Mouse (Mus musculus) embryonic facial prominence, embryonic 12.5 days (tissue): ENCODE results near the gene Btbd17. TPM values are rescaled to one million over a fixed set of nuclear protein-coding genes. Genes with fewer than 3 reads are reported as not detected.

Experiments used
- ATAC-seq: fragments of 200-750 bp; cut with Nextera tagmentation; 2 replicates; pipeline ENCODE4 v1.8.0; 2017; ENCODE audit not compliant: insufficient number of reproducible peaks, insufficient read depth, low FRiP score, low TSS enrichment
- H3K27ac ChIP-seq: fragments of 300-500 bp; sonication (generic); 2 replicates; pipeline ENCODE4 v1.5.1; 2016; ENCODE audit warnings: mild to moderate bottlenecking
- H3K27me3 ChIP-seq: fragments of 300-500 bp; sonication (generic); 2 replicates; pipeline ENCODE4 v1.6.1; 2016; ENCODE audit warnings: mild to moderate bottlenecking, moderate library complexity
- H3K36me3 ChIP-seq: fragments of 300-500 bp; sonication (generic); 2 replicates; pipeline ENCODE4 v1.6.1; 2016; ENCODE audit warnings: mild to moderate bottlenecking
- H3K4me1 ChIP-seq: fragments of 300-500 bp; sonication (generic); 2 replicates; pipeline ENCODE4 v1.6.1; 2016
- H3K4me2 ChIP-seq: fragments of 300-500 bp; sonication (generic); replicated peaks from 2 replicates; pipeline ENCODE4 v1.6.1; 2016; ENCODE audit warnings: mild to moderate bottlenecking, moderate library complexity
- H3K4me3 ChIP-seq: fragments of 300-500 bp; sonication (generic); 2 replicates; pipeline ENCODE4 v1.5.1; 2016; ENCODE audit warnings: mild to moderate bottlenecking
- H3K9ac ChIP-seq: fragments of 300-500 bp; sonication (generic); 2 replicates; pipeline ENCODE4 v1.6.1; 2016; ENCODE audit warnings: mild to moderate bottlenecking, moderate library complexity
- H3K9me3 ChIP-seq: fragments of 300-500 bp; sonication (generic); 2 replicates; pipeline ENCODE4 v1.6.1; 2016; ENCODE audit warnings: mild to moderate bottlenecking, moderate library complexity
- WGBS: fragments of 180-500 bp; shearing (Covaris S2); methylation state at CpG from one replicate; pipeline ENCODE4 v1.1.7; 2016; 5-methylcytosine and 5-hydroxymethylcytosine counted together
- polyA plus RNA-seq: library from polyadenylated mRNA; unstranded; fragments of >200 nt; fragmentation: Nextera tagmentation; extraction: Ambion mirVana; gene quantifications from 2 replicates; pipeline ENCODE4 v1.2.1, GENCODE M21; 2016

Gene Btbd17
- polyA plus RNA-seq, result 7.6 and 8.7 TPM in 2 replicates

DNA sequence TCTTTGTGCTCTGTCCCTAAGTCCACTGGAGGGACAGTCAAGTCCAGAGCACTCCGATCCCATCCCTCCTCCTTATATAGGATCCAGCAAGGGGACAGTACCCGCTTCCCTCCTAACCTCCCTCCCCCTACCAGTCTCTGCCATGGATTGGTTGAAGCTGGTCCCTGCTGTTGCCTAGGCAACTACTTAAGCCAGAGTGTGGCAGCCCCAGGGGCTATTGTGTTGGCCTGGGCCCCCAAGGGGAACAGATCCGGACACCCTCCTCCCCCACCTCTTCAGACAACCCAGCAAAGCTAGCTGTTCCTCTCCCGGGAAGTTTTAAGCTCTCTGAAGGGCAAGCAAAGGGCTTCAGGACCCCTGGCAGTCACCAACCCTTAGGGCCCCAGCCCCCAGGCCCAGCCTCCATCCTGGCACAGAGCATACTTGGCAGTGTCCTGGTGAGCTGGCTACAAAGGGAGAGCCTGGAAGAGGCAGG lies at the start of gene Btbd17:
Btbd17 (minus strand) TSS at position 98 of the 475 bp plus-strand sequence.
- Histone ChIP-seq H3K27me3 (peaks cover 41% of the 10 kb centered on the region), H3K9me3 (no peaks in the 10 kb centered on the region), H3K4me3 (peak within 1 kb of the TSS; percentile 32), H3K36me3 (no peaks in the 10 kb centered on the region), H3K27ac (peak within 1 kb of the TSS; percentile 73), H3K4me1 (peaks cover 30% of the 10 kb centered on the region), H3K4me2 (peak within 1 kb of the TSS; percentile 52), H3K9ac (peak within 1 kb of the TSS; percentile 11; the same call in 1 of the 2 replicates)
- peak; percentile 42 for ATAC-seq
- WGBS, result 4% methylated on average over 4 of the region's 4 CpGs

DNA sequence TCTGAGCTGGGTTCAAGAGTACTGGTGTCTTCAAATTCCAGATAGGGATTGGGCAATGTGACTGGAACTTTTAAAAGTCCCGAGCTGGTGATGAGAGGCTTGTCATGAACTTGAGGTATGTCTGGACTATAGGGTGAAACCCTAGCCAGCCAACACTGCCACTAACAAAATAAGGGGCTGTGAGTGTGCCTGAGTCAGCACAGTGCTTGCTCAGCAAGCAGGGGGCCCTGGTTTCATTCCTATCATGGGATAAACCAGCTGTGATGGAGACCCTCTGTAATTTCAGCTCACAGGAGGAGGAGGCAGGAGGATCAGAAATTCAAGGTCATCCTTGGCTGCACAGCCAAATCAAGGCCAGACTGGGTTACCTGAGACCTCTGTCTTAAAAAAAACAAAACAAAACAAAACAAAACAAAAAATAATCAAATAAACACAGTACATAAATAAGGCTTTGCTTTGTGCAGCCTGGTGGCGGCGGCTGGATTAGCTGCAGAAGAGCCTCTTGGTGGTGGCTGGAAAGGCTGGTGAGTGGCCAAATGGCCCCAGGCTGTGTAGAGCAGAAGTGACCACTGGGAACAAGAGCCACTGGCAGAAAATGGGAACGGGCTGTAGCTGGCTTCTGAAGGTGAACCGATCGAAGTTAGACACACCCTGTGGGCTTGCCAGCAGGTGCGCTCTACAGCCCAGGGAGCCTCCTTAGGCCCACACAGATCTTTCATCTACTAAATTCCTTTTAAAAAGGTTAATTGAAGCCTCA lies 48.9 kb upstream of the Btbd17 start:
- no peak for ATAC-seq
- Histone ChIP-seq H3K9me3 (no peaks in the 10 kb centered on the region), H3K4me2 (peak overlapping the region; percentile 14), H3K27me3 (no peaks in the 10 kb centered on the region), H3K27ac (peak overlapping the region; percentile 86), H3K4me3 (no peak overlapping the region), H3K9ac (peak overlapping the region; percentile 42; the same call in 1 of the 2 replicates), H3K4me1 (peaks cover 24% of the 10 kb centered on the region), H3K36me3 (no peaks in the 10 kb centered on the region)
- WGBS, result 58% methylated on average over 7 of the region's 7 CpGs

DNA sequence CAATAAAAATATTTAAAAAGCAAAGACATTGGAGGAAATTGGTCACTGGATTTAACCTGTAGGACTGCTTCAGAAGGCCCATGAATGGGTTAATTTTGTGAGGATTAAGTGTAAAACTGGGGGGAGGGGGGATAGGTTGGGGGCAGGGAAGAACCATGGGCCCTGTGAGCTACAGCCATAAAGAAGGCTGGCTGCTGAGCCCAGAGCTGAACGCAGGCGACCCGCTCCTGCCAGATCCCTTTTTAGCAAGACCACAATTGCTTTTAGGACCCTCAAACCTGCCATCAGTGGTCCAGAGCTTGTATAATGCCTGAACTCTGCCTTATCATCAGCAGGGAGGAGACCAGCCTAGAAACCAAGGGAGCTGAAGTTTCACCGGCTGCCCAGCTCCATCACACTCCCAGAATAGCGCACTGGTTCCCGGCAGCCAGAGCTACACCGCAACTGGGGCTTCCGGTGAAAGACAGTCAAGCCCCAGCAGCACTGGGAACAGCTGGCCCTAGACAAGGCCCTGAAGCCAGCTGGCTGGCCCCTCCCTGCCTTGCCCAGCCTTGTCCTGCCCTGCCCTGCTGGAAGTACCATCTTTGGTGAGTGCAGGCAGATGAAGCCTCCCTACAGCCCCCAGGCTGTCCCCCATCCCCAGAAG lies 48.2 kb upstream of the Btbd17 start:
- WGBS, result 3% methylated on average over 8 of the region's 8 CpGs
- Histone ChIP-seq H3K9ac (peak overlapping the region; percentile 42), H3K27ac (peak overlapping the region; percentile 86), H3K27me3 (no peaks in the 10 kb centered on the region), H3K4me2 (peak overlapping the region; percentile 14), H3K4me1 (peaks cover 18% of the 10 kb centered on the region), H3K4me3 (no peak overlapping the region), H3K36me3 (no peaks in the 10 kb centered on the region), H3K9me3 (no peaks in the 10 kb centered on the region)
- peak; percentile 85 for ATAC-seq

DNA sequence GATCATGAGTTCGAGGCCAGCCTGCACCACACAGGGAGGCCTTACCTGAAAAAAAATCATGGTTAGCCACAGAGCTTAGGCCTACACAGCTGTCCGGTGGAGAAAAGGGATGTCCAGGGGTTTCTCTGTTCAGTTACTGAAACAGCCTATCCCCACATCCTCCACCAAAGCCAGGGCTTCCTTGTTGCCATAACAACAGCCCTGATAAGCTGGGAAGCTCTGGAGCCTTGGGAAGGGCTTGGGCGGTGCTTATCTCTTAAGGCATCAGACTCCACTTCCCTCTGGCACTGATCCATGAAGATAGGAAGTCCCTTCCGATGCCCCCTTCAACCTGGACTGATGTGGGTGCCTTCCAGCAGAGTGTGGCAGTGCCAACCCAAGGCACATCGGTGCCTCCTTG lies 37.4 kb upstream of the Btbd17 start:
- Histone ChIP-seq H3K27me3 (no peaks in the 10 kb centered on the region), H3K27ac (no peak overlapping the region), H3K9ac (no peak overlapping the region), H3K4me1 (peaks cover 25% of the 10 kb centered on the region), H3K36me3 (no peaks in the 10 kb centered on the region), H3K9me3 (no peaks in the 10 kb centered on the region), H3K4me2 (no peak overlapping the region), H3K4me3 (no peak overlapping the region)
- no peak for ATAC-seq
- WGBS, result 64% methylated on average over 5 of the region's 5 CpGs

DNA sequence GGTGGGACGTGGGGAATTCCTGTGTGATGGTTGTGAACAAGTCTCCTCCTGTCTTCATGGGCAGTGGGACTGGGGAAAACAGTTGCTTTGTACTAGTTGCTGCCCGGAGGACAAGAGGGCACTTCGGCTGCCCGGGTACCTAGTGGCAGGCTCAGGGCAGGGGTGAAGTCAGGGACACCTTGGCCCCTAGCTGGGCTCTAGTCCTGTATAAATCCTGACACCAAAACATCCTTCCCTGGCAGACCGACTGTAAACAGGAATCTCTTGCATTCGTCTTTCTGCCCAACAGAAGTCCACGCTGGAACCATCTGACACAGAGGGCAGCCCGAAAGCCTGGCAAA lies 34.7 kb upstream of the Btbd17 start:
- 9% methylated on average over 8 of the region's 8 CpGs for WGBS
- Histone ChIP-seq H3K4me1 (peaks cover 20% of the 10 kb centered on the region), H3K4me2 (peak overlapping the region; percentile 52), H3K4me3 (peak overlapping the region; percentile 23; the same call in 1 of the 2 replicates), H3K9ac (0 out of 2 replicates have a peak overlapping the region, but pooled peaks have one; percentile 49), H3K27ac (peak overlapping the region; percentile 94), H3K27me3 (no peaks in the 10 kb centered on the region), H3K9me3 (no peaks in the 10 kb centered on the region), H3K36me3 (no peaks in the 10 kb centered on the region)
- ATAC-seq, result no peak

DNA sequence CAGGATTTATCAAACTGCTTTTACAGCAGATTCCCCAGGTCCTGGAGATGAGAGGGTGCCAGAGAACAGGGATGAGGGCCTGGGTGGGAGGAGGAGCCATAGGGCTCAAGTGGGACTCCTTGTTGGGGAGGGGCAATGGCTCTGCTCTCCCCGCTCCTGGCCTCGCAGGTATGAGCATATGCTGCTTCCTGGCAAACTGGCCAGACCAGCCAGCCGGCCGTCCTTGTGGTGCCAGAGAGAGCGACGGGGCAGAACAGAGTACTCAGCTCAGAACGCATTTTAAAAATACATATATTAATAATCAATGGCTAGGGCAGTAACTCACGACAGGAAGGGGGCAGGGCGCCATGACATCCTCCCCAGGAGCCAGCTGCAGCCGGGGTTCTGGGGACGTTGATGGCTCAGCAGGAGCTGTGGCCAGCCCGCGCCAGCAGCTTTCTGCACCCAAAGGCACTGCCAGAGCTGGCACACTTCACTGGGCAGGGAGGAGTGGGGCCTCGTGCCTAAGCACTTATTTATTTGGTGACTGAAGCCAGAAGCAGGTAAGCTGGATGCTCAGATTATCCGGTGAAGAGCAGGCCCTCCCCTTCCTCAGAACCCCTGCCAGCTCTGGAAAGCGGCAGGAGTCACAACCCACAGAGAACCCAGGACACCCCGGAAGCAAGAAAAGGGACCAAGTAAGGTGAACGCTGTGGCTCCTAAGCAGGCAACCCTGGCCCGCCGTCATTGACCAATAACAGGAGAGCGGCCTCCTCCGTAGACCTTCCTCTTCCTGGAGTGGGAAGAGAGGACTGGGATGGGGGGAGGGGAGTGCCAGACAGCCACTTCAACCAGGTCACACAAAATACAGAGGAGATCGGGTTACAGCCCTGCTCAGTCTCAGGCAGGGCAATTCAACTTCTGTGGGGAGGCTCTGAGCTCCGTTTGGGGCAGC lies 34.0 kb upstream of the Btbd17 start:
- WGBS, result 4% methylated on average over 24 of the region's 24 CpGs
- peak; percentile 88 for ATAC-seq
- Histone ChIP-seq H3K27me3 (no peaks in the 10 kb centered on the region), H3K4me3 (peak overlapping the region; percentile 23; the same call in 1 of the 2 replicates), H3K4me1 (peaks cover 20% of the 10 kb centered on the region), H3K27ac (peak overlapping the region; percentile 94), H3K9ac (peak overlapping the region; percentile 49; the same call in 1 of the 2 replicates), H3K36me3 (no peaks in the 10 kb centered on the region), H3K9me3 (no peaks in the 10 kb centered on the region), H3K4me2 (peak overlapping the region; percentile 52)

DNA sequence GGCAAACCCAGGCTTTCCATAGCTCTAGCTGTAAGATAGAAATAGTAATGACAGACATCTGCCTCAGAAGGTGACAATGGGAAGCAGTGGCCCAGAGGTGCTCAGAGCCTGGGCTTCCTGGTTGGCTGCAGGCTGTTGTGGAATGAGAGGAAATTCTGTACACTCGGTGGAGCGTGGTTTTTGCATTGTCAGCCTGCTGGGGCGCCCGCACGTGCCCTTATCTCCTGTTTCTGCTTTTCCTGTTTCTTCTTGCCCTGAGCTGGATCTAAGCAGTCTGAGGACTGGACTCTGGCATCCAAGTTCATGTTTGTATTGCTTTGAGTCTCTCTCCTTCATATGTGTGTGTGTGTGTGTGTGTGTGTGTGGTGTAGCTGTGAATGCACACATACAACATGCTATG lies 30.9 kb upstream of the Btbd17 start:
- H3K9ac ChIP-seq, result no peak overlapping the region
- H3K4me1 ChIP-seq, result peaks cover 37% of the 10 kb centered on the region
- H3K27ac ChIP-seq, result peak overlapping the region; percentile 37; the same call in 1 of the 2 replicates
- H3K4me3 ChIP-seq, result no peak overlapping the region
- 48% methylated on average over 5 of the region's 5 CpGs for WGBS
- H3K27me3 ChIP-seq, result no peaks in the 10 kb centered on the region
- no peaks in the 10 kb centered on the region for H3K36me3 ChIP-seq
- no peak overlapping the region for H3K4me2 ChIP-seq
- no peak for ATAC-seq
- no peaks in the 10 kb centered on the region for H3K9me3 ChIP-seq

DNA sequence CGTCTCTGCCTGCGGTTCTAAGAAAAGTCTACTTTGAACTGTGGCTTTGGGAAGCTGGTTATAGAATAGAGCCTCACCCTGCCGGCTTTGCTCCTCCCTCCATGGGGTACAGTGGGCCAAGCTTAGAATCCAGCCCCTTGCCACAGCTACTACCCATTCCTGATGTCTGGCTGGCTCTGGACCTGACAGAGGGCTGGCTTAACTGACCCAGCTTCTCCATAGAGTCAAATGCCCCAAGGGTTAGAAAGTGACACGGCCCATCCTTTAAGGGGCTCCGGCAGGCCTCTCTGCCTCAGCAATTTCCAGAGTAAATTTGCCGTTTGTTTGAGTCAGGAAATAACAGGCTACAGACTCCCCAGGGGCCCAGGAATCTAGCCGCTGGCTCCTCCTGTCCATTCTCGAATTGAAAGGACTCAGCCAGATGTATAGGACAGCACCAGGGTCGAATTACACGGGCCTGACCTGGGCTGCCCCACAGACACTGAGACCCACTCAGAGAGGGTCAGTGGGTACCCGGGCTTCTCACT lies 27.5 kb upstream of the Btbd17 start:
- H3K27ac ChIP-seq, result peak overlapping the region; percentile 83
- under 1% methylated on average over 11 of the region's 11 CpGs for WGBS
- no peak overlapping the region for H3K9ac ChIP-seq
- ATAC-seq, result peak; percentile 73
- H3K36me3 ChIP-seq, result no peaks in the 10 kb centered on the region
- H3K4me2 ChIP-seq, result peak overlapping the region; percentile 0; the same call in 1 of the 2 replicates
- H3K27me3 ChIP-seq, result no peaks in the 10 kb centered on the region
- no peak overlapping the region for H3K4me3 ChIP-seq
- peaks cover 35% of the 10 kb centered on the region for H3K4me1 ChIP-seq
- no peaks in the 10 kb centered on the region for H3K9me3 ChIP-seq

DNA sequence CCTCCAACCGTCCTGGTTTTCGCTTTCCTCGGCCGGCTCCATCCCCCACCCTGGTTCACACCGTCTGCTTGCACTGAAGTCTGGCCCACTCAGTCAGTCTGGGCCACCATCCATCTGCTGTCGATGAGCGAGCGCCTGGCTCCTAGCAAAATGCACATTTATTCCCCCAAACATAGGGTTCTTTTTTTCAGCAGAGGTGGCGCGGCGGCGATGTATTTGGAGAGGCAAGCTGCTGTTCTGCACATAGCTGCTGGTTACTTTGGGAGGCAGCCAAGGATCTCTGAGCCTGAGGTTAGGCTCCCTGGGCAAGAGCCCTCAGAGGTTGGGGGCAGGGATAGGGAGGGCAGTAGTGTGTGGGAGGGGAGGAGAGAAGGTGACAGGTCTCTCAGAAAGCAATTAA lies 27.0 kb upstream of the Btbd17 start:
- H3K9me3 ChIP-seq, result no peaks in the 10 kb centered on the region
- no peaks in the 10 kb centered on the region for H3K27me3 ChIP-seq
- ATAC-seq, result no peak; the same call in 1 of the 2 replicates
- H3K4me3 ChIP-seq, result no peak overlapping the region
- 19% methylated on average over 12 of the region's 12 CpGs for WGBS
- H3K27ac ChIP-seq, result peak overlapping the region; percentile 83
- peak overlapping the region; percentile 0; the same call in 1 of the 2 replicates for H3K4me2 ChIP-seq
- H3K9ac ChIP-seq, result no peak overlapping the region
- H3K36me3 ChIP-seq, result no peaks in the 10 kb centered on the region
- peaks cover 35% of the 10 kb centered on the region for H3K4me1 ChIP-seq

DNA sequence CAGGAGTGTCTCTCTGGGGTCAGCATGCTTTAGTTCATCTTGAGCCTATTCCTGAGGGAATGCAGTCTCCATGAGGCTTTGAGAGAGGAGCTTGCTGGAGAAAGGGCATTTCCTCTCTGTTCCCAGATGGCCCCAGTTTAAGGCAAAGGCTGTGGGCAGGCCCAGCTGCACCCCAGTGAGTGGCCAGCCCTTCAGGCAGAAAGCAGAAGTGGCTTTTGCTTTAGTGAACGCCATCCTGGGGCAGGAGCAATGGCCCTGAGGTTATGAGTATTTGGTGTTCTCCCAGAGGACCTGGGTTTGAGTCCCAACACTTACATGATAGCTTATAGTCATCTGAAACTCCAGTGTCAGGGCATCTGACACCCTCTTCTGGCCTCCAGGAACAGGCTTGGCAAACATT lies 25.6 kb upstream of the Btbd17 start:
- Histone ChIP-seq H3K4me1 (peaks cover 35% of the 10 kb centered on the region), H3K27ac (no peak overlapping the region), H3K9ac (no peak overlapping the region), H3K4me3 (no peak overlapping the region), H3K9me3 (no peaks in the 10 kb centered on the region), H3K27me3 (no peaks in the 10 kb centered on the region), H3K4me2 (no peak overlapping the region), H3K36me3 (no peaks in the 10 kb centered on the region)
- ATAC-seq, result no peak
- 31% methylated on average over 1 of the region's 1 CpGs for WGBS

DNA sequence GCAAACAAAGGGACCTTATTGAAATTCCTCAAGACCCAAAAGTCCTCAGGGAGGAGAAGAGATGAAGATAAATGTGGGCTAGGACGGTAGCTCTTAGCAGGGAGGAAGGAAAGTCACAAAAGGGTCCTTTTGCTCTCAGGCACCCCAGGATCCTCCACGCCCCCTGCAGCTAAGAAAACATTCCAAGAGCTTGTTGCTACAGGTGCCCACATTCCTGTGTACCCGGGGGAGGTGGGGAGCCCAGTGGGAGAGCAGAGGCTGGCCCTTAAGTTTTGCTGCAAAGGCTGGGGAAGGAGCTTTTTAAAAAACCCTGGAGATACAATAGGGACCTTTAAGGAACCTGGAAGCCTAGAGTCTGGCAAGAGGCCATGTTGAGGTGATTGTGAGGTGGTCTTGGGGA lies 24.7 kb upstream of the Btbd17 start:
- 22% methylated on average over 3 of the region's 3 CpGs for WGBS
- H3K27ac ChIP-seq, result no peak overlapping the region

More for the DNA sequence above, 24.7 kb upstream of the Btbd17 start:
- Histone ChIP-seq H3K4me1 (peaks cover 35% of the 10 kb centered on the region), H3K36me3 (no peaks in the 10 kb centered on the region), H3K9ac (no peak overlapping the region), H3K4me3 (no peak overlapping the region), H3K9me3 (no peaks in the 10 kb centered on the region), H3K4me2 (no peak overlapping the region), H3K27me3 (no peaks in the 10 kb centered on the region)
- no peak for ATAC-seq
